Mouse (Mus musculus) lung, postnatal 0 days (tissue): ENCODE measurements around the gene Rnf168. TPM values are rescaled to one million over a fixed set of nuclear protein-coding genes. Genes with fewer than 3 reads are reported as not detected.

Experiments used
- ATAC-seq: fragments of 200-750 bp; cut with Nextera tagmentation; 2 replicates; pipeline ENCODE4 v1.8.0; 2017; ENCODE audit warnings: moderate library complexity
- DNase-seq: peaks from one replicate; pipeline ENCODE4 v3.0.0-alpha.2; 2016; ENCODE audit warnings: low spot score
- H3K27ac ChIP-seq: fragments of 300-500 bp; sonication (generic); 2 replicates; pipeline ENCODE4 v1.5.1; 2014; ENCODE audit warnings: antibody characterized with exemption, mild to moderate bottlenecking, low read length, mixed read lengths
- H3K27me3 ChIP-seq: fragments of 300-500 bp; sonication (generic); replicated peaks from 2 replicates; pipeline ENCODE4 v1.6.1; 2014; ENCODE audit warnings: low read length, mixed read lengths; ENCODE audit not compliant: insufficient read depth
- H3K36me3 ChIP-seq: fragments of 300-500 bp; sonication (generic); 2 replicates; pipeline ENCODE4 v1.6.1; 2014; ENCODE audit warnings: low read length, mixed read lengths; ENCODE audit not compliant: insufficient read depth
- H3K4me1 ChIP-seq: fragments of 300-500 bp; sonication (generic); 2 replicates; pipeline ENCODE4 v1.6.1; 2014; ENCODE audit warnings: antibody characterized with exemption, low read depth, low read length, mixed read lengths; ENCODE audit not compliant: insufficient read depth
- H3K4me2 ChIP-seq: fragments of 300-500 bp; sonication (generic); replicated peaks from 2 replicates; pipeline ENCODE4 v1.6.1; 2014; ENCODE audit warnings: low read depth, mild to moderate bottlenecking, low read length, moderate library complexity, mixed read lengths
- H3K4me3 ChIP-seq: fragments of 300-500 bp; sonication (generic); 2 replicates; pipeline ENCODE4 v1.5.1; 2014; ENCODE audit warnings: low read depth, low read length
- H3K9ac ChIP-seq: fragments of 300-500 bp; sonication (generic); replicated peaks from 2 replicates; pipeline ENCODE4 v1.6.1; 2014; ENCODE audit warnings: low read depth, mild to moderate bottlenecking
- H3K9me3 ChIP-seq: fragments of 300-500 bp; sonication (generic); 2 replicates; pipeline ENCODE4 v1.6.1; 2016; ENCODE audit warnings: low read length, mixed read lengths
- CTCF ChIP-seq: IDR thresholded peaks from 2 replicates; pipeline ENCODE4 v1.5.1; 2016; ENCODE audit warnings: antibody characterized with exemption, mild to moderate bottlenecking
- EP300 ChIP-seq: IDR thresholded peaks from 2 replicates; pipeline ENCODE4 v1.6.1; 2016; ENCODE audit warnings: antibody characterized with exemption, mild to moderate bottlenecking, control low read depth
- WGBS: fragments of 180-500 bp; shearing (Covaris S2); extraction: QIAGEN DNeasy Blood & Tissue Kit; methylation state at CpG from one replicate; pipeline ENCODE4 v1.1.7; 2014; 5-methylcytosine and 5-hydroxymethylcytosine counted together
- polyA plus RNA-seq: library from polyadenylated mRNA; unstranded; fragments of >200 nt; fragmentation: Nextera tagmentation; extraction: Ambion mirVana; gene quantifications from 2 replicates; pipeline ENCODE4 v1.2.1, GENCODE M21; 2015

Rnf168 gene
- polyA plus RNA-seq, 1 experiment from 2014 or later, result 16.5 TPM

DNA sequence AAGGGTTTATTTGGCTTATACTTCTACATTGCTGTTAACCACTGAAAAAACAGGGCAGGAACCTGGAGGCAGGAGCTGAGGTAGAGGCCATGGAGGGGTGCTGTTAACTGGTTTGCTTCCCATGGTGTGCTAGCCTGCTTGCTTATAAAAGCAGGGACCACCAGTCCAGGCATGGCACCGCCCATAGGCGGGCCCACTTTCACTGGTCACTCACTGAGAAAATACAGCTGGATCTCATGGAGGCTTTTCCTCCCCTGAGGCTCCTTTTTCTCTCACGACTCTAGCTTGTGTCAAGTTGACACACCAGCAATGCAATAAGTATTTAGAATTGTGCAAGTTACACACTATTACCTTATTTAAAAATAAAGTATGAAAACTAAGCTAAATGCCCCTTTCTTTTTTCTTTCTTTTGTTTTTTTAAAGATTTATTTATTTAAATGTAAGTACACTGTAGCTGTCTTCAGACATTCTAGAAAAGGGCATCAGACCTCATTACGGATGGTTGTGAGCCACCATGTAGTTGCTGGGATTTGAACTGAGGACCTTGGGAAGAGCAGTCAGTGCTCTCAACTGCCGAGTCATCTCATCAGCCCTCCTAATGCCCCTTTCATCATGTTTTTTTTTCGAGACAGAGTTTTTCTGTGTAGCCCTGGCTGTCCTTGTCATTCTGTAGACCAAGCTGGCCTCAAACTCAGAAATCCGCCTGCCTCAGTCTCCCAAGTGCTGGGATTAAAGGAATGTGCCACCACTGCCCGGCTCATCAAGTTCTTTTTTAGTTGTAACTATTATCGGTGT lies 53.8 kb downstream of the Rnf168 start:
- no peak for TF ChIP-seq EP300
- 44% methylated on average over 9 of the region's 9 CpGs for WGBS
- peak; percentile 25 for DNase-seq
- Histone ChIP-seq H3K9ac (no peak overlapping the region), H3K4me1 (no peaks in the 10 kb centered on the region), H3K36me3 (no peaks in the 10 kb centered on the region), H3K27ac (peak overlapping the region; percentile 40), H3K27me3 (no peaks in the 10 kb centered on the region), H3K4me2 (peak overlapping the region; percentile 69), H3K4me3 (no peak overlapping the region), H3K9me3 (no peaks in the 10 kb centered on the region)
- no peak for ATAC-seq

DNA sequence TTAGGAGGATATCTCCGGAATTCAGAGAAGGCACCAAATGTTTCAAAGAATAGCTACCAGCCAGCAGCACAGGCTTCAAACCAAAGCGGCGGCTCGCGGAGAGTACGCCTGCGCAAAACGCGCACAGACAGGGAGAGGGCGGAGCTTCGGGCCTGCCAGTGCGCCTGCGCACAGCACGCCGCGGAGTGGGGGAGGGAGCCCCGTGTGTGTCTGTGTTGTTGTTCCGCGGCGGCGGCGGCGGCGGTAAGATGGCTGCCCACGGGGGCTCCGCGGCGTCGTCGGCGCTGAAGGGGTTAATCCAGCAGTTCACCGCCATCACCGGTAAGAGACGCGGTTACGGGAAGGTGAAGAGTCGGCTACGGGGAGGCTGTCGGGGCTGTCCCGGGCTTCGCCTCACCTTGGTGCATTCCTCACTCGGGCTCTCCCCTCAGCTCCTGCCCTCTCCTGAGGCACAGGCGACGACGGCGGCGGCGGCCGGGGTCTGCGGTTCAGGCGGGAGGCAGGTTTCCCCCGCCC lies 54.8 kb downstream of the Rnf168 start, which contains the start of gene Ubxn7:
Gene Ubxn7 (plus strand): TSS at position 218 of the 516 bp plus-strand sequence.
- no peaks in the 10 kb centered on the region for H3K9me3 ChIP-seq
- H3K36me3 ChIP-seq, result no peaks in the 10 kb centered on the region
- no peaks in the 10 kb centered on the region for H3K27me3 ChIP-seq
- no peaks in the 10 kb centered on the region for H3K4me1 ChIP-seq
- DNase-seq (peak; percentile 97), ATAC-seq (peak; percentile 98)
- peak within 1 kb of the TSS; percentile 98 for H3K4me3 ChIP-seq
- 2% methylated on average over 42 of the region's 52 CpGs for WGBS
- peak within 1 kb of the TSS; percentile 96 for H3K9ac ChIP-seq
- peak within 1 kb of the TSS; percentile 69 for H3K4me2 ChIP-seq
- TF ChIP-seq CTCF (no peak; the same call in 1 of the 2 replicates), EP300 (no peak)
- peak within 1 kb of the TSS; percentile 98 for H3K27ac ChIP-seq

DNA sequence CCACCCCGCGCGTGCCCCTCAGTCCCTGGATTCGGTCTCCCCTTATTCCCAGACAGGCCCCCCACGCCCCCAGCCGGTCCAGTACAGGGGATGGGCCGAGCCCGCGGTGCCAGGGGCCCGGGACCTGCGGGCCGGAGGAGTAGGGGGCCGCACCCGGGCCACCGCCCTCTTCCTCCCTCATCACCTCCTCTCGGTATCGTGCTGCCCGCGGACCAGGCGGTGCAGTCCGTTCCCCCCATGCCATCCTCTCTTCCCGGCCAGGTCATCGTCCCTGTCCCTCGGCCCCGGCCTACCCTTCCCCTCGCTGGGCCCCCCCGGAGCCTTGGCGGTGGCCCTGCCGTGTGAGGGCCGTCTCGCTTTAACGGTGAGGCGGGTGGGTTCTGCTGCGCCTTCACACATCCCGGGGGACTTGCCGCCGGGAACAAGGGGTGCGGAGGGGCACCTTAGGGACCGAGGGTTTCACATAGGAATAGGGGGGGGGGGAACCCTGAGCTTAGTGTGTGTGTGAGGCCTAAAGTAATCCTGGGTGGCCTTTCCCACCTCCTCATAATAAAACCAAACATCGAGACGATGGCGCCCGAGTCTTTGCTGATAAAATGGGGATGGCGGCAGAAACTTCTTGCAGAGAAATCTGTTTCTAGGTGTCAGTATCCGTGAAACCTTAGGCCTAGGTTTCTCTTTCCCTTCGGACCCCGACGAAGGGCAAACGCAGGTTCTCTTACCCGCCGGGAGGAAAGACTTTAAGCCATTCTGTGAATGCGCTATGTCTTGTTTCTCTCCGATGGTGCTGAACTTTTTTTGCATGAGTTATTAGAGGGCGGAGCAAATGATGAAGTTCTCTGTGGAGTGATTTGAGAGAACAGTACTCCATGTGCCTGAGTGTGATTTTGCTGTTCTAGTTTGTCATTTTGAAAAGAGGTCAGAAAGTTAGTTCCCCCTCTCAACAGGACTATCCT lies 55.6 kb downstream of the Rnf168 start:
- ATAC-seq, result peak; percentile 61
- Histone ChIP-seq H3K27ac (peak overlapping the region; percentile 98), H3K36me3 (no peaks in the 10 kb centered on the region), H3K9ac (peak overlapping the region; percentile 96), H3K4me1 (no peaks in the 10 kb centered on the region), H3K9me3 (no peaks in the 10 kb centered on the region), H3K27me3 (no peaks in the 10 kb centered on the region), H3K4me2 (peak overlapping the region; percentile 69), H3K4me3 (peak overlapping the region; percentile 98)
- no peak for TF ChIP-seq EP300
- no peak for TF ChIP-seq CTCF
- under 1% methylated on average over 36 of the region's 54 CpGs for WGBS
- DNase-seq, result peak; percentile 88

DNA sequence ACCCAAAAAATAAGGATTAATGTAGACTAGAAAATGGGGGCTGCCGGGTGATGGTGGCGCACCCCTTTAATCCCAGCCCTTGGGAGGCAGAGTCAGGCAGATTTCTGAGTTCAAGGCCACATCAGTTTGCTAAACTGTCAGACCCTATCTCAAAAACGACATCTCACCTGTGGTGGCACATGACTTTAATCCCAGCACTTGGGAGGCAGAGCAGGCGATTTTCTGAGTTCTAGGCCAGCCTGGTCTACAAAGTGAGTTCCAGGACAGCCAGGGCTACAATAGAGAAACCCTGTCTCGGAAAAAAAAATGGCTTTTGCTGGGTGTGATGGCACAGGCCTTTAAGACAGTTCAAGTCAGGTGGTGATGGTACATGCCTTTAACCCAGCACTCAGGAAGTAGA lies 57.9 kb downstream of the Rnf168 start:
- Histone ChIP-seq H3K4me1 (no peaks in the 10 kb centered on the region), H3K27me3 (no peaks in the 10 kb centered on the region), H3K27ac (no peak overlapping the region), H3K4me2 (no peak overlapping the region), H3K36me3 (no peaks in the 10 kb centered on the region), H3K9ac (no peak overlapping the region), H3K4me3 (no peak overlapping the region), H3K9me3 (no peaks in the 10 kb centered on the region)
- TF ChIP-seq CTCF (no peak), EP300 (no peak)
- no peak for ATAC-seq
- 90% methylated on average over 5 of the region's 5 CpGs for WGBS
- no peak for DNase-seq

GRCm38 (mm10) chr16:32336026-32336780 lies 58.9 kb downstream of the Rnf168 start:
- Histone ChIP-seq H3K4me1 (no peaks in the 10 kb centered on the region), H3K27me3 (no peaks in the 10 kb centered on the region), H3K4me3 (no peak overlapping the region), H3K9ac (no peak overlapping the region), H3K27ac (no peak overlapping the region), H3K36me3 (no peaks in the 10 kb centered on the region), H3K4me2 (no peak overlapping the region), H3K9me3 (no peaks in the 10 kb centered on the region)
- TF ChIP-seq EP300, result no peak
- no peak for TF ChIP-seq CTCF
- ATAC-seq, result no peak
- DNase-seq, result no peak
- WGBS, result 71% methylated on average over 7 of the region's 7 CpGs
